Mouse (Mus musculus): Measurements from ENCODE around the gene Nufip1.

GRCm38 (mm10) chr14:76074206-76074605, 36.5 kb upstream of the Nufip1 start:
- TF ChIP-seq POLR2A (IDR thresholded peaks at IDR 0.05; ENCODE audit: low read depth, low read length) (no peak), CTCF (conservative IDR thresholded peaks at IDR 0.05; ENCODE audit: insufficient read depth, insufficient read length, low read depth, low read length) (no peak)

All from kidney, adult 2 months (tissue).